Mouse (Mus musculus): ENCODE data around the gene Actr8.

- TF ChIP-seq POLR2A (IDR thresholded peaks at IDR 0.05; ENCODE audit: insufficient read depth, low read depth, low read length) (no peak), CTCF (IDR thresholded peaks at IDR 0.05) (no peak)
These were observed 39.8 kb downstream of the Actr8 start for GRCm38 (mm10) chr14:30017794-30018462.

Measured in heart, adult 2 months (tissue).